Comparison of ENCODE assay signal across 8 mouse cellular contexts in the genomic region with DNA sequence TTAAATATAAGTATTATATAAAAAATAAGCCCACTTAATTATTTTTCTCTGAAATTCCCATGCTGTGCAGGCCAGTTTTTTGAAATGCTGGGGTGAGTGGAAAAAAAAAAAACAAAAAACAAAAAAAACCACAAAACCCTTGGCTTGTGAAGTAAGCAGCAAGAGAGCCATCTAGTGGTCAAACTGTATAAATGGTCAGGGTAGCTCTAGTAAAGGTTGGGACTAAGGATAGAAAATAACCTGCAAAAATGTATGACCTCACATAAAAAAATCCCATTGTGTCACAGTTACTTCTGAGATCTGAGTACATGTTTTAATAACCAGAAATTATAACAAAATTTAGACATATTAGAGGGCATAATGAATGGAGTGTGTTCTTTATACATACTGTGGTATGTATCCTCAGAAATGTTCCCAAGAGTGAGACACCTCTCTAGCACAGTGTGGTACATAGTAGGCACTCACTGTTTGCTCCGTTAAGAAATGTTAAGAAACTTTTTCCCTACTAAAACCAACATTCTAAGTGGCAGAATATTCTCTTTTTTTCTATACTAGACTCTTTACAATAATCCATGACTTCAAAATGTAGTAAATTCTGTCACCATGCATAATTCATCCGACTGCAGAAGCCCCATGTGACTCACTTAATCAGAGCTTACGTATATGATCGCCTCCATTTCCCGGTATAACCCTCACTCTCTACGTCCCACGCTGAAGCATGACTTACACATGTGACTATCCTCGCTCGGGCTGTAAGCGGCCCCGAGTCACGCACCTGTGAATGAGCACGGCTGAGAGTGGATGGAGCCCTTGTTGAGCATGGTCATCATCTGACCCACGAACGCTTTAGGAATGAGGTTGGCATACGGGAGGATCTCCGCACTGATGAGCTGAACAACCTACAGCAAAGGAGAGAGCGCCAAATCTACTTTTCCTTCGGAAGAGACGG.
DNase-seq lines count a peak whose midpoint lies in the region; ATAC-seq lines count a peak whose summit lies in the region.

No protein-coding gene starts in this region.

- H3K27me3 ChIP-seq in heart, embryonic 12.5 days (replicated peaks) = no peaks in the 10 kb centered on the region
- H3K27me3 ChIP-seq in lung, embryonic 16.5 days (ENCODE audit: control insufficient read depth, insufficient read depth, low read depth, low read length) = no peaks in the 10 kb centered on the region

- 90% methylated on average over 20 of the region's 20 CpGs for WGBS in heart, embryonic 12.5 days
- 89% methylated on average over 20 of the region's 20 CpGs for WGBS in lung, embryonic 16.5 days

- H3K36me3 ChIP-seq in heart, embryonic 12.5 days = peaks cover 70% of the 10 kb centered on the region
- H3K36me3 ChIP-seq in lung, embryonic 16.5 days (ENCODE audit: control insufficient read depth, insufficient read depth, low read length) = peaks cover 13% of the 10 kb centered on the region

- H3K9me3 ChIP-seq in heart, embryonic 12.5 days (replicated peaks) = no peaks in the 10 kb centered on the region
- no peaks in the 10 kb centered on the region for H3K9me3 ChIP-seq in lung, embryonic 16.5 days (ENCODE audit: control insufficient read depth, low read length)

- no peak for ATAC-seq in heart, embryonic 12.5 days (ENCODE audit: insufficient number of reproducible peaks, low FRiP score)
- ATAC-seq in lung, embryonic 16.5 days (ENCODE audit: low read depth) = peak; percentile 37

- no peak overlapping the region for H3K4me2 ChIP-seq in heart, embryonic 12.5 days
- H3K4me2 ChIP-seq in lung, embryonic 16.5 days (ENCODE audit: low read depth, low read length) = no peak overlapping the region

- no peak overlapping the region for H3K9ac ChIP-seq in heart, embryonic 12.5 days
- no peak overlapping the region for H3K9ac ChIP-seq in lung, embryonic 16.5 days (ENCODE audit: low read length)

- no peak overlapping the region for H3K27ac ChIP-seq in heart, embryonic 12.5 days (ENCODE audit: poor library complexity, severe bottlenecking)
- H3K27ac ChIP-seq in lung, embryonic 16.5 days (ENCODE audit: low read length) = peak overlapping the region; percentile 78

- H3K4me3 ChIP-seq in heart, embryonic 12.5 days = no peak overlapping the region
- H3K4me3 ChIP-seq in lung, embryonic 16.5 days (ENCODE audit: low read length) = no peak overlapping the region

- no peaks in the 10 kb centered on the region for H3K4me1 ChIP-seq in heart, embryonic 12.5 days (replicated peaks)
- H3K4me1 ChIP-seq in lung, embryonic 16.5 days (replicated peaks; ENCODE audit: control insufficient read depth, insufficient read depth, low read length) = 0 out of 2 replicates have a peak, but pooled peaks cover 2% of the 10 kb centered on the region

- DNase-seq in heart, adult 18-20 months = peak; percentile 28 to 45
- peak; percentile 71 for DNase-seq in CD4-positive helper T cell, adult 2 months (ENCODE audit: low read depth, low spot score)
- DNase-seq in embryo, embryonic 10.5 days (ENCODE audit: low spot score) = peak; percentile 81
- no peak for DNase-seq in right cerebral cortex, adult 18-20 months
- no peak for DNase-seq in ovary, adult 18-20 months (ENCODE audit: low spot score)
- no peak for DNase-seq in right cerebral cortex, postnatal 36 days (ENCODE audit: low spot score in 2 of 2)

Comparison
In these comparisons a context has a peak if more than half of its experiments do, and no peak if none do; other contexts are left out.
1. DNase-seq: peak in heart, adult 18-20 months (2 of 2), CD4-positive helper T cell, adult 2 months (single experiment) and embryo, embryonic 10.5 days (single experiment); none in right cerebral cortex, adult 18-20 months (single experiment), ovary, adult 18-20 months (single experiment) and right cerebral cortex, postnatal 36 days (0 of 2).